Mouse (Mus musculus) bone marrow, adult 2 months (tissue): Measurements from ENCODE around the gene Lcn2. TPM values are rescaled to one million over a fixed set of nuclear protein-coding genes. Genes with fewer than 3 reads are reported as not detected.
"Not testable (repeated sequence)": the region's sequence is repeated elsewhere in the genome, so short reads cannot be mapped to it uniquely, and the experiment has no call there.

ENCODE experiments used
- H3K27ac ChIP-seq: fragments of 200-500 bp; 2 replicates; pipeline ENCODE4 v1.5.1; 2012; ENCODE audit warnings: low read depth, mild to moderate bottlenecking, control low read depth, inconsistent platforms, low read length; ENCODE audit not compliant: control insufficient read depth, poor library complexity, insufficient read depth
- H3K4me1 ChIP-seq: fragments of 200-500 bp; 2 replicates; pipeline ENCODE4 v1.6.1; 2011; ENCODE audit warnings: low read length; ENCODE audit not compliant: control insufficient read depth, insufficient read depth
- H3K4me3 ChIP-seq: fragments of 200-500 bp; replicated peaks from 2 replicates; pipeline ENCODE3; 2011; ENCODE audit warnings: mild to moderate bottlenecking, low read depth, low read length, control low read depth; ENCODE audit not compliant: control insufficient read depth
- CTCF ChIP-seq: fragments of 200-500 bp; IDR thresholded peaks from 2 replicates; pipeline ENCODE4 v1.5.1; 2011; ENCODE audit warnings: low read length, control low read depth; ENCODE audit not compliant: control insufficient read depth, insufficient read depth
- POLR2A ChIP-seq: fragments of 200-500 bp; IDR thresholded peaks from 2 replicates; pipeline ENCODE4 v1.6.1; 2011; ENCODE audit warnings: low read depth, mild to moderate bottlenecking, control low read depth, low read length, borderline replicate concordance; ENCODE audit not compliant: control insufficient read depth
- WGBS: fragments of 180-500 bp; shearing (Covaris S2); methylation state at CpG from one replicate; pipeline ENCODE4 v1.1.7; 2018; 5-methylcytosine and 5-hydroxymethylcytosine counted together
- polyA plus RNA-seq: library from polyadenylated mRNA; stranded (reverse); fragments of >200 nt; gene quantifications from 2 replicates; pipeline ENCODE4 v1.2.4, GENCODE M21; 2011; ENCODE audit warnings: low replicate concordance; ENCODE audit not compliant: missing spikeins, insufficient read depth, insufficient read length

The Lcn2 gene
- polyA plus RNA-seq, 1 experiment = 1,079 TPM

DNA sequence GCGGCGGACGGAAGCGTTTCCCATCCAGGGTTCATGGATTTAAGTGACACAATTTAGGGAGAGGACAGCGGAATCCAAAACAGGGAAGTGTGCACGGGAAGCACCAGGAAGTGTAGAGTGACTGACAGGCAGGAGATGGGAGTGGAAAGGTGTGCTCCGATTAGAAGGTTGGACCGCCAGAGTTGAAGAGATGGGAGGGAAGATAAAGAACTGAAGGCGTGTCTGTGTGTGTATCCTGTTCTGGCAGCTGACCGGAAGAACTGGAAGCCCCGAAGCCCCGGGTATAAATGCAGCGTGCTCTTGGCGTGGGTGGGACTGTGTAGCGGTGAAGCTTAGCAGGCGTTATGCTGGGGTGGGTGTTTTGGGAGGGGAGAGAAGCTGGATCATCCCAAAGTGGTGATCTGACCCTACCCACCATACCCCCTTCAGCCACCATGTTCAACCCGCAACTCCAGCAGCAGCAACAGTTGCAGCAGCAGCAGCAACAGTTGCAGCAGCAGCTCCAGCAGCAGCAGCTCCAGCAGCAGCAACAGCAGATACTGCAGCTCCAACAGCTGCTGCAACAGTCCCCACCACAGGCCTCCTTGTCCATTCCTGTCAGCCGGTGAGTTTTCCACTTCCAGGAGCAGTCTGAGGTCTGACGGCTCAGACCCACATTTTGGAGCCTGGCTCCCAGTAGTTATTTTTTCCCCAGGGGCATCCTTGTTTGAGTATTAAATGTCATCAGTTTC lies 24.5 kb downstream of the Lcn2 start:
- WGBS = 7% methylated on average over 19 of the region's 19 CpGs
- TF ChIP-seq CTCF (no peak), POLR2A (no peak)
- Histone ChIP-seq H3K27ac (peak overlapping the region; percentile 92), H3K4me1 (no peaks in the 10 kb centered on the region; the same call in 1 of the 2 replicates), H3K4me3 (peak overlapping the region; percentile 83)

DNA sequence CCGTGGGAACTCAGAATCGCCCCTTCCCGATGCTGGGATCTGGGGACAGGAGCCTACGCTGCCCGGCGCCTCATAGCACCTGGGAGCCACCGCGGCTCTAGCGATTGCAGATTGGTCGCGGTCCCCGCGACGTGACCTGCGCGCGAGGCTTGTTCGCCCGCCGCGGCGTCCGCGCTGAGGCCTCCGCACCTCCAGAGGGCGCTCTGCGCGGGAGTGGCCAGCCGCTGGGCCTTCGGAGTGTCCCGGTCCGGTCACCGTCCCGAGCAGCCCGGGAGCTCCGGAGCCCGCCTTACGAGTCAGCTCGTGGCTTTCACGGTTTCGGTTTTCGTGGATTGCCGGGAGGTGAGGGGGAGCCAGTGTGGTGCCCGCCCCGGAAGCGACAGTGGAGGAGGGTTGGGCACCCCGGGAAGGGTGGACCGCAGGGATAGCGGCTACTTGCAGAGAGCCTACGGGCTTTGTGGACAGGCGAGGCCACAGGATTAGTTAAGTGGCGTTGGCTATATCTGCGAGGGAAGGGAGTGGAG lies 25.2 kb downstream of the Lcn2 start:
- H3K27ac ChIP-seq = peak overlapping the region; percentile 92
- TF ChIP-seq CTCF (peak; percentile 88), POLR2A (peak; percentile 69; the same call in 1 of the 2 replicates)
- H3K4me1 ChIP-seq = no peaks in the 10 kb centered on the region; the same call in 1 of the 2 replicates
- under 1% methylated on average over 53 of the region's 53 CpGs for WGBS
- peak overlapping the region; percentile 83 for H3K4me3 ChIP-seq

DNA sequence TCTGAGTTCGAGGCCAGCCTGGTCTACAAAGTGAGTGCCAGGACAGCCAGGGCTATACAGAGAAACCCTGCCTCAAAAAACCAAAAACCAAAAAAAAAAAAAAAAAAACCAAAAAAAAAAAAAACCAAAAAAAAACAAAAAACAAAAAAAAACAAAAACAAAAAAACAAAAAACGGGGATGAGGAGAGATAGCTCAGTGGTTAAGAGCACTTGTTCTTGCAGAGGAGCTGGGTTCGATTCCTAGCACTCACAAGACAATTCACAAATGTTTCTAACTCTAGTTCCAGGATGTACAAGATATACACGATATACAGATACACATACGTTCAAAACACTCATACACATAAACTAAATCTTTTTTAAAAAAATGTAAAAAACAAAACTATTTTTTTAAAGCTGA lies 25.8 kb downstream of the Lcn2 start:
- WGBS = 19% methylated on average over 5 of the region's 5 CpGs
- H3K27ac ChIP-seq, H3K4me1 ChIP-seq: not testable (repeated sequence)
- peak overlapping the region; percentile 83 for H3K4me3 ChIP-seq

DNA sequence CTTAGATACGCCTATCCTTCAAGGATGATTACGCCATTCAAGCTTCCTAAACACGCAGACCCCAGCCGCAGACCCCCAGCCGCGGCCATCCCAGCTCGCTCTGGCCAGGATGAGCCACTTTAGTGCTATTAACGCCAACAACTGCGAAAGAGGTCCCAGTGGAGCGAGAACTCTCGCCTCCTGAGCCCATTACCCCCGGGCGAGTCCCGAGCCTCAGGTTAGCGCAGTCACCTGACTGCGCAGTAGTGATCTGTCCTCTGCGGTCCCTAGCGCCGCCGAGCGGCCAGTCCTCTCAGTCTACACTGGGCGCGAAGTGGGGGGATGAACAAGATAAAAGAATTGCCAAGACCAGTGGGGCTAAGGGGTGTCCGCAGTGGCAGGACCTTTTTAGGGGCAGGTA lies 26.6 kb downstream of the Lcn2 start:
- Histone ChIP-seq H3K27ac (peak overlapping the region; percentile 61), H3K4me1 (no peaks in the 10 kb centered on the region; the same call in 1 of the 2 replicates), H3K4me3 (peak overlapping the region; percentile 72)
- peak; percentile 60; the same call in 1 of the 2 replicates for TF ChIP-seq POLR2A
- TF ChIP-seq CTCF = peak; percentile 56
- 1% methylated on average over 24 of the region's 24 CpGs for WGBS

DNA sequence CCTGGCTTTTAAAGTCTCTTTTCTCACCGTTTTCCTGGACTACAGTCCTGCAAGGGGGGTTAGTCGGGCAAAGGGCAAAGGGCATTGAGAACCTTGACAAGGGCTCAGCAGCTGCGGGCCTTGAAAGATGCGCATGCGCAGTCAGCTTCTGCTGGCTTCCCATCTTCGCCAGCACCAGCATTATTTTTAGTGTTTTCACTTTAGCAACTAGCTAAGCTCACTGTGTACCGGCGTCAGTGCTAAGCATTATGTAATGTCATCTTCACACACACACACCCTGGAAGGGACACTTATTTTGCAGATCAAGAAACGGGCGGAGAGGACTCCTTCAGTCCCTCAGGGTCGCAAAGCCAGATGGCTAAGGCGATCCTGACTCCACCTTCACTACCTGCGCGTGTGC lies 27.3 kb downstream of the Lcn2 start:
- Histone ChIP-seq H3K4me1 (no peaks in the 10 kb centered on the region; the same call in 1 of the 2 replicates), H3K4me3 (peak overlapping the region; percentile 66), H3K27ac (no peak overlapping the region)
- TF ChIP-seq CTCF (no peak), POLR2A (no peak)
- 12% methylated on average over 14 of the region's 14 CpGs for WGBS

DNA sequence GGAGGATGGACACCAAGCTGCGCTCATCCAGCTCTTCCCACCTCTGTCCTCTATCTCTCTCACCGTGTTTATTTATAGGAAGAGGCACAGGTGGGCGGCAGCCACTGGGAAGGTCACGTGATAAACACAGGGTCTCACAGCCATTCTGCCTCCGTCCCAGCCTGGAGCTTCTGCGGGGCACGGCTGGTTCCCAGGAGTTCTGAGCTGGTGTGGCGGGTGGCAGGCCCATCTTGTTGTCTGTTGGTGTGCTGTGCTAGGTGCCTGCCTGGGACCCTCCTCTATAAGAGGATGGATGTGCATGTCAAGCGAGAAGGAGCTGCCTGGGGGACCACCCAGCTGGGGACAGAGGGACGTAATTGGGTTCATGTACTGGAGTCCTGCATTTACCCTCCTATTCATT lies 29.7 kb downstream of the Lcn2 start:
- TF ChIP-seq CTCF (no peak), POLR2A (no peak)
- H3K4me1 ChIP-seq = no peaks in the 10 kb centered on the region; the same call in 1 of the 2 replicates
- WGBS = 82% methylated on average over 10 of the region's 10 CpGs

DNA sequence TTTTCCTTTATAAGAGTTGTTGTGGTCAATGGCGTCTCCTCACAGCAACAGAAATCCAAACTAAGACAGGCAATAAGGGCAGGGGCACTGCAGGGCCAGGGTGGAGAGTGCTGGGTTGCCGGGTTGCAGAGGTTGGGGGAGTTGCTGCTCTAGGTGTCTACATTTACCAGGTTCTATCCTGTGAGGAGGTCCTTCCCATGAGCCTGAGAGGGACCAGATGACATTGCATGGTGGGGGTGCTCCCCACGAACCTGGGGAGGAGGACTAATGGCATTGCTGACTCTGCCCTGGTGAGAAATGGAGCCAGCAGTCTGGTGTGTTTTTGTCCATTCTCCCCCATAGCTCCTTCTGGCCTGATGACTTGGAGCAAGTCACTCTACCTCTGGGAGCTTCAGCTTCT lies 30.3 kb downstream of the Lcn2 start:
- no peak overlapping the region for H3K4me3 ChIP-seq
- no peaks in the 10 kb centered on the region; the same call in 1 of the 2 replicates for H3K4me1 ChIP-seq
- no peak for TF ChIP-seq POLR2A
- TF ChIP-seq CTCF = no peak
- 71% methylated on average over 3 of the region's 3 CpGs for WGBS
- no peak overlapping the region for H3K27ac ChIP-seq

More for the DNA sequence above, 29.7 kb downstream of the Lcn2 start:
- Histone ChIP-seq H3K4me3 (no peak overlapping the region), H3K27ac (no peak overlapping the region)

DNA sequence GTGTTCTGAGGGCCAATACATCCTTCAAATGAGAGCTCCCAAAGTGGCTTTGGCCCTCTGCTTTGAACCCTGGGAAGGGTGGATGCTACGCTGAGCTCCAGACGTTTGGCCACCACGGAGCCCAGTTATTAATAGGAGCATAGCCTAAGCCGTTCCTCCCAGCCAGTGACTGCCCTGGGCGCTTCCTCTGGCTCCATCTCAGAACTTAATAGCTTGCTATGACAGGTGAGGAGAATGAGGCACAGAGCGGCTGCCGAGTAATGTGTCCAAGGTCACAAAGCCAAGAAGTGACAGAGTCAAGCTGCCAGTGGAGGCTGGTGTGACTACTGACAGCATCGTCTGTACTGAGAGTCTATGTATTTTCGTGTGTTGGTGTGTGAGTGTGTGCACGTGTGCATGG lies 31.8 kb downstream of the Lcn2 start:
- 79% methylated on average over 10 of the region's 10 CpGs for WGBS
- Histone ChIP-seq H3K27ac (no peak overlapping the region), H3K4me1 (no peaks in the 10 kb centered on the region; the same call in 1 of the 2 replicates), H3K4me3 (no peak overlapping the region)
- TF ChIP-seq CTCF = no peak
- TF ChIP-seq POLR2A = no peak

DNA sequence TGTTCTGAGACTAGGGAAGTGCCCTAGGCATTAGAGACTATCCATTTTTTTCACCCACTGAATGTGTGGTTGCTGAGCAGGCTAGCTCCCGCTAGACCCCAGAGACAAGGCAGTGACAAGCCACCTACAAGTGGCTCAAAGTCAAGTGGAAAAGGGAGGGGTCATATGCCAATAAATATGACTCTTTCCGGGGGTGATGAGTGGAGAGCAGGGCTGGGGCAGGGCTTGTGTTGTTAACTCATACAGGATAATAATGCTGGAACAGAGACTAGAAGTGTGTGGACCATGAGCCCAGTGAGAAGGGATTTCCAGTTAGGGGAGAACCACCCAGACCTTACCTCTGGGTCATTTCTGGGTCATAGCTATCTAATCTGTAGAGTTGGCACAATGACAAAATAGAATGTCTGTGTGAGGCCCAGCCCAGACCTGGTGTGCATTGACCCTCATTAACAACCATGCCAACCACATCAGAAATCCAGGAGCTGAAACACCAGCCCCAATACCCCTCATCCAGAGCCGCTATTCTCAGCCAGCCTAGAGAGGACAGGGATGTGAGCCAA lies 33.6 kb downstream of the Lcn2 start:
- no peaks in the 10 kb centered on the region for H3K4me1 ChIP-seq
- no peak overlapping the region for H3K27ac ChIP-seq
- 87% methylated on average over 3 of the region's 3 CpGs for WGBS
- H3K4me3 ChIP-seq = no peak overlapping the region
- TF ChIP-seq POLR2A (no peak), CTCF (no peak)
